Mouse (Mus musculus) B cell, adult (primary cell): ENCODE results near the gene Mcoln1. TPM values are rescaled to one million over a fixed set of nuclear protein-coding genes. Genes with fewer than 3 reads are reported as not detected.

Source experiments
- total RNA-seq: library from RNA; stranded (reverse); gene quantifications from 4 replicates; pipeline ENCODE4 v1.2.4, GENCODE M21; 2023; ENCODE audit not compliant: inconsistent age

Gene Mcoln1
- 89.1 to 114 TPM (median 104 TPM) in 4 replicates for total RNA-seq

DNA sequence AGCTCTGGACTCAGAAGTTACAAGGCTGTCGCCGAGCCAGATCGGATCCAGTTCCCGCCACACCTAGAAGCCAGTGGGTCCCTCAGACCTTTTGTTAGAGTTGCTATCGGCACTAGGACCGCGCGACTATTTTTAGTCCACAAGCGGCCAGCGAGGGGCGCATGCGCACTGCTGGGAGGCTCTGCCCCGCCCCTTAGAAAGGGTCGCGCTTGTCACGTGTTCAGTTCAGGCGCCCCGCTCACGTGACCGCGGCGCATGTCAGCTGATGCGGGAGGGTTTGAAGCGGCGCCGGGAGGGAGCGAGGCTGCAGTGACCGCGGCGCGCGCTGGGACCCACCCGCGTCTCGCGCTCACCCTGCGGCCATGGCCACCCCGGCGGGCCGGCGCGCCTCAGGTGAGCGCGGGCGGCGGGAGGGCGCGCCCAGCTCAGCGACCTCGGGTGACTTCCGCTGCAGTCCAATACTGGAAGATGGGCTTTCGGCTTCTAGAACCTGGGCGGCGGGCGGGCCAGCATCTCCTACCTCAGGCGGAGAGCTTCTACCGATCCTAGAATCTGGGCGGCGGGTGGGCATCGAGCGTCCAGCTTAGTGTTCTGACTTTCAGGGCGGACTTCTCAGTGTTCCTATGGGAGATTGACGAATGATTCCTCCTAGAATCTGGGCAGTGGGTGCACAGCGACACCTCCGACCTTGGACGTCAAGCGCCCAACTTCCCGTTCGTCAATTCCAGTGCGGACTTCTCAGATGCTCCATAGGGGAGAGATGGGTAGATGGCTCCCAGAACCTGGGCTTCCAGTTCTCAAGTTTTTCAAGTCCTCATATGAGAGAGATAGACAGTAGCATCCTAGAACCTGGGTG is at the start of gene Mcoln1:
Gene Mcoln1 (plus strand): TSS at position 223 of the 856 bp plus-strand sequence.

GRCm38 (mm10) chr8:3467006-3467885 is 33.0 kb upstream of the Mcoln1 start, which contains the start of gene Pex11g:
TSS of gene Pex11g (minus strand) at chr8:3467680.

GRCm38 (mm10) chr8:3470562-3470961 is 29.7 kb upstream of the Mcoln1 start, which contains the start of gene Tex45:
TSS of gene Tex45 (plus strand) at chr8:3470862.

DNA sequence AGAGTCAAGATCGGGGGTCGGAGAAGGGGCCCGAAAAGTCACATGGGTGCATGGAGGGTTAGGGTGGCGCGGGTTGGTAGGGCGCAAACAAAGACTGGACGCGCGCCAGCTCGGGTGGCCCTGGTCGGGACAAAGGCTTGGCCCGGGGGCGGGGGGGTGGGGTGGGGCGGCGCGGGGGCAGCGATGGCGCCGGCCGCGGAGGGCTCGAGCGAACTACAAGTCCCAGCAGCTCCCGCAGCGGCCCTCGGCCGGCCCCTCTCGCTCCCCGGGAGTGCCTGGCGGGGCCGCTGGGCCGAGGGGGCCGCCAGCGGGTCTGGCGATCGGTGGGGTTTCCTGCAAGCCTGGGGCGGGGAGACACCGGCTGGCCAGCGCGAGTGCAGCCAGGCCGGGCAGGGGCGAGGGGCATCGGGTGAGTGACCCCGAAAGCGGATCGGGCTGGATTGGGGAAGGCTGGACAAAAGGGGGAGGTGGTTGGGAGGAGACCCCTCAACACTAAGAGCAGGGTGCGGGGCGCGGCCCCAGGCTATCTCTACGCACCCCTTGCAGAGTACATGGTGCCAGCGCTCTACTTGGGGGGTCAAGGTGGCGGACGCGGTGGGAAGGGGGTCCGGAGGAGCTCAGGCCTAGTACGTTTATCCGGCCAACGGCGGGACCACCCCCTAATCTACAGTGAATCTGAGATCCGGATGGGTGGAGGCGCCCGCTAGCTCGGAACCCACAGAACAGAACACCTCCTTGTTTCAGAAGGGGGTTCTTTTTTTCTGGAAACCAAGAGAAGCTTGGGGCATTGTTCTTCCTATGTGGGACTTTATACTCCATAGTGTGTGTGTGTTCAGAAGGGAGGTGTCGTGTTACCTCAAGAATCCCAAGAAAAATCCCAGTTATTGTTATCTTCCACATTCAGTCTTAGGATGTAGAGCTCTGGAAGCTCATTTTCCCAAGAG is 7.1 kb upstream of the Mcoln1 start, which contains the start of gene Zfp358:
Gene Zfp358 (plus strand): TSS at position 238 of the 944 bp plus-strand sequence.

DNA sequence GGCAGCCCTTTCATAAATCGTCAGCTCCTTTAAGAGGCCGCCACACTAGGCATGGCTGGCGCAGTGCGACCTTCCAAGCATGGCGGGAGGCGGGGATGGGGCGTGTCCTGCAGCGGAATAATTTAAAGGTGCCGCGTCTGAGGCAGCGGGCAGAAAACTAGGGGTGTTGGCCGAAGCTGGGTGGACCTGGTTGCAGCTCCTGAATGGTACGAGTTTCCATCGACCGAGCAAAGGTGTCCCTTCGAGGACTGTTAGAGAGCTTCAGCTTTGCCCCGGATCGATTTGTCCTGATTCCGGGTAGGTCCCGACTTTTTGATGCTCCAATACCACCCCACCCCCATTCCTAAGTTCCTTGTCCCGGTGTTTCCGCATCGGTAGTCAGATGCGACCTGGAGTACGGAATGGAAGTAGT is 15.0 kb downstream of the Mcoln1 start, which contains the start of gene Pnpla6:
Gene Pnpla6 (plus strand): TSS at position 125 of the 412 bp plus-strand sequence.

Other genes starting within 250 kb of the Mcoln1 start
- 39.0 to 47.8 TPM (median 43.2 TPM) in 4 replicates for gene Insr, start 220.8 kb upstream of the Mcoln1 start, total RNA-seq
- 230 to 250 TPM (median 241 TPM) in 4 replicates for gene A430078G23Rik, start 147.0 kb upstream of the Mcoln1 start, total RNA-seq
- 226 to 260 TPM (median 253 TPM) in 4 replicates for gene Arhgef18, start 107.5 kb upstream of the Mcoln1 start, total RNA-seq
- gene Pex11g, start 32.8 kb upstream of the Mcoln1 start, total RNA-seq = 0.80 to 1.7 TPM (median 1.4 TPM) in 4 replicates
- 4.9 to 9.2 TPM (median 7.3 TPM) in 4 replicates for gene Tex45, start 29.6 kb upstream of the Mcoln1 start, total RNA-seq
- gene Zfp358, start 7.3 kb upstream of the Mcoln1 start, total RNA-seq = 8.0 to 11.4 TPM (median 9.8 TPM) in 4 replicates
- gene Pnpla6, start 14.9 kb downstream of the Mcoln1 start, total RNA-seq = 60.2 to 80.5 TPM (median 68.7 TPM) in 4 replicates
- gene C330021F23Rik, start 67.5 kb downstream of the Mcoln1 start, total RNA-seq = not detected in 4 replicates
- 0.12 to 0.27 TPM (median 0.18 TPM) in 4 replicates for gene Camsap3, start 86.8 kb downstream of the Mcoln1 start, total RNA-seq
- gene Xab2, start 120.9 kb downstream of the Mcoln1 start, total RNA-seq = 91.5 to 105 TPM (median 97.7 TPM) in 4 replicates
- gene Pet100, start 121.1 kb downstream of the Mcoln1 start, total RNA-seq = 67.8 to 74.9 TPM (median 70.5 TPM) in 4 replicates
- not detected in 4 replicates for gene Pcp2, start 125.1 kb downstream of the Mcoln1 start, total RNA-seq
- 248 to 283 TPM (median 258 TPM) in 4 replicates for gene Stxbp2, start 130.5 kb downstream of the Mcoln1 start, total RNA-seq
- not detected in 4 replicates for gene Retn, start 155.3 kb downstream of the Mcoln1 start, total RNA-seq
- not detected in 4 replicates for gene Mcemp1, start 165.3 kb downstream of the Mcoln1 start, total RNA-seq
- gene Fcor, start 171.9 kb downstream of the Mcoln1 start, total RNA-seq = 1.6 TPM in 1 of 4 replicates, not detected in the others
- gene Trappc5, start 175.8 kb downstream of the Mcoln1 start, total RNA-seq = 19.9 to 22.8 TPM (median 21.2 TPM) in 4 replicates
- 517 to 653 TPM (median 596 TPM) in 4 replicates for gene Fcer2a, start 193.7 kb downstream of the Mcoln1 start, total RNA-seq
- gene Clec4g, start 220.2 kb downstream of the Mcoln1 start, total RNA-seq = 0.35 TPM in 1 of 4 replicates, not detected in the others
- gene Cd209a, start 248.5 kb downstream of the Mcoln1 start, total RNA-seq = 0.35 to 1.5 TPM (median 0.90 TPM) in 4 replicates